In genomic region chr1:30437964-30438363, GRCm38 (mm10) we compare ENCODE assay signal across 27 mouse cellular contexts.
"Had no signal": no experiment of that assay in that cellular context is flagged by ENCODE, and none has a peak within 500 bp of the region (broad histone marks: within the 10 kb centered on the region; RNA-seq: fewer than 3 reads in every experiment).

No protein-coding gene starts in this region.

- H3K27me3 ChIP-seq: heart, embryonic 13.5 days; heart, embryonic 15.5 days; hindbrain, embryonic 13.5 days; hindbrain, embryonic 15.5 days; kidney, embryonic 15.5 days; limb, embryonic 13.5 days; limb, embryonic 15.5 days; liver, embryonic 12.5 days had no signal

- H3K36me3 ChIP-seq: heart, embryonic 10.5 days; heart, embryonic 13.5 days; heart, embryonic 15.5 days; hindbrain, embryonic 13.5 days; hindbrain, embryonic 15.5 days; kidney, embryonic 15.5 days; limb, embryonic 13.5 days; limb, embryonic 15.5 days; liver, embryonic 12.5 days had no signal

- H3K4me1 ChIP-seq: heart, embryonic 10.5 days; heart, embryonic 13.5 days; heart, embryonic 15.5 days; hindbrain, embryonic 13.5 days; hindbrain, embryonic 15.5 days; kidney, embryonic 15.5 days; limb, embryonic 13.5 days; limb, embryonic 15.5 days; liver, embryonic 12.5 days had no signal

- ATAC-seq: hindbrain, postnatal 0 days; intestine, embryonic 16.5 days; liver, embryonic 12.5 days had no signal

- H3K9me3 ChIP-seq: heart, embryonic 10.5 days; heart, embryonic 13.5 days; heart, embryonic 15.5 days; hindbrain, embryonic 13.5 days; hindbrain, embryonic 15.5 days; kidney, embryonic 15.5 days; limb, embryonic 13.5 days; limb, embryonic 15.5 days; liver, embryonic 12.5 days had no signal

- DNase-seq: gastrocnemius, adult 2 months; gastrocnemius, postnatal 10 days; gastrocnemius, postnatal 25 days; heart, adult 18-20 months; heart, postnatal 14 days; heart, postnatal 36 days; kidney, adult 11 months; kidney, adult 2 months; kidney, adult 9 months; kidney, postnatal 14 days; kidney, postnatal 36 days; layer of hippocampus, adult 9-11 months; layer of hippocampus, postnatal 36 days; left cerebral cortex, postnatal 4 days had no signal

- H3K27ac ChIP-seq: gastrocnemius, adult 2 months; heart, embryonic 10.5 days; heart, embryonic 13.5 days; heart, embryonic 15.5 days; hindbrain, embryonic 13.5 days; hindbrain, embryonic 15.5 days; hindbrain, postnatal 0 days; kidney, embryonic 15.5 days; left cerebral cortex, adult 2 months; limb, embryonic 13.5 days; limb, embryonic 15.5 days; liver, embryonic 12.5 days; liver, embryonic 14.5 days had no signal

- H3K9ac ChIP-seq: heart, embryonic 13.5 days; heart, embryonic 15.5 days; hindbrain, embryonic 13.5 days; hindbrain, embryonic 15.5 days; kidney, embryonic 15.5 days; limb, embryonic 13.5 days; limb, embryonic 15.5 days; liver, embryonic 12.5 days; liver, embryonic 14.5 days had no signal

- H3K4me2 ChIP-seq: heart, embryonic 13.5 days; heart, embryonic 15.5 days; hindbrain, embryonic 13.5 days; hindbrain, embryonic 15.5 days; kidney, embryonic 15.5 days; limb, embryonic 13.5 days; limb, embryonic 15.5 days; liver, embryonic 12.5 days had no signal

- H3K4me3 ChIP-seq: gastrocnemius, adult 2 months; heart, embryonic 10.5 days; heart, embryonic 13.5 days; heart, embryonic 15.5 days; hindbrain, embryonic 13.5 days; hindbrain, embryonic 15.5 days; kidney, embryonic 15.5 days; left cerebral cortex, adult 2 months; limb, embryonic 13.5 days; limb, embryonic 15.5 days; liver, embryonic 12.5 days had no signal
